Comparison of ENCODE assay signal across 17 mouse cellular contexts in genomic region chr6:59968222-59968621, GRCm38 (mm10).
"Had no signal": no experiment of that assay in that cellular context is flagged by ENCODE, and none has a peak within 500 bp of the region (broad histone marks: within the 10 kb centered on the region; RNA-seq: fewer than 3 reads in every experiment).

No protein-coding gene starts in this region.

- H3K27me3 ChIP-seq: lung, embryonic 15.5 days; megakaryocyte, embryonic 14.5 days; midbrain, embryonic 13.5 days; midbrain, embryonic 15.5 days; neural tube, embryonic 12.5 days; stomach, embryonic 15.5 days had no signal

- H3K4me3 ChIP-seq: lung, embryonic 15.5 days; megakaryocyte, embryonic 14.5 days; midbrain, embryonic 13.5 days; midbrain, embryonic 15.5 days; neural tube, embryonic 12.5 days; stomach, embryonic 15.5 days had no signal

- DNase-seq: lung, adult 2 months; lung, postnatal 14 days; lung, postnatal 36 days; right cerebral cortex, postnatal 14 days; thymus, adult 2 months; thymus, postnatal 25 days; thymus, postnatal 4 days had no signal

- H3K9me3 ChIP-seq: lung, embryonic 15.5 days; midbrain, embryonic 13.5 days; midbrain, embryonic 15.5 days; neural tube, embryonic 12.5 days; stomach, embryonic 15.5 days had no signal

- H3K27ac ChIP-seq: lung, embryonic 15.5 days; macrophage; midbrain, embryonic 13.5 days; midbrain, embryonic 15.5 days; neural tube, embryonic 12.5 days; stomach, embryonic 15.5 days; stomach, postnatal 0 days had no signal

- H3K4me2 ChIP-seq: lung, embryonic 15.5 days; midbrain, embryonic 11.5 days; midbrain, embryonic 13.5 days; midbrain, embryonic 15.5 days; neural tube, embryonic 12.5 days; stomach, embryonic 15.5 days had no signal

- H3K4me1 ChIP-seq: lung, embryonic 15.5 days; megakaryocyte, embryonic 14.5 days; midbrain, embryonic 13.5 days; midbrain, embryonic 15.5 days; neural tube, embryonic 12.5 days; stomach, embryonic 15.5 days had no signal

- H3K36me3 ChIP-seq: lung, embryonic 15.5 days; midbrain, embryonic 13.5 days; midbrain, embryonic 15.5 days; neural tube, embryonic 12.5 days; stomach, embryonic 15.5 days had no signal

- ATAC-seq: lung, postnatal 0 days; midbrain, embryonic 13.5 days; midbrain, embryonic 15.5 days had no signal

- H3K9ac ChIP-seq: lung, embryonic 15.5 days; midbrain, embryonic 13.5 days; midbrain, embryonic 15.5 days; neural tube, embryonic 12.5 days; stomach, embryonic 15.5 days had no signal
